Mouse (Mus musculus) neural tube, embryonic 10.5 days (tissue): ENCODE data around the gene Amdhd1.
"Not testable (repeated sequence)": the region's sequence is repeated elsewhere in the genome, so short reads cannot be mapped to it uniquely, and the experiment has no call there.

Experiments
- DNase-seq: peaks from one replicate; pipeline ENCODE4 v3.0.0-alpha.2; 2017; ENCODE audit warnings: low spot score; ENCODE audit errors: extremely low spot score

Gene Amdhd1

DNA sequence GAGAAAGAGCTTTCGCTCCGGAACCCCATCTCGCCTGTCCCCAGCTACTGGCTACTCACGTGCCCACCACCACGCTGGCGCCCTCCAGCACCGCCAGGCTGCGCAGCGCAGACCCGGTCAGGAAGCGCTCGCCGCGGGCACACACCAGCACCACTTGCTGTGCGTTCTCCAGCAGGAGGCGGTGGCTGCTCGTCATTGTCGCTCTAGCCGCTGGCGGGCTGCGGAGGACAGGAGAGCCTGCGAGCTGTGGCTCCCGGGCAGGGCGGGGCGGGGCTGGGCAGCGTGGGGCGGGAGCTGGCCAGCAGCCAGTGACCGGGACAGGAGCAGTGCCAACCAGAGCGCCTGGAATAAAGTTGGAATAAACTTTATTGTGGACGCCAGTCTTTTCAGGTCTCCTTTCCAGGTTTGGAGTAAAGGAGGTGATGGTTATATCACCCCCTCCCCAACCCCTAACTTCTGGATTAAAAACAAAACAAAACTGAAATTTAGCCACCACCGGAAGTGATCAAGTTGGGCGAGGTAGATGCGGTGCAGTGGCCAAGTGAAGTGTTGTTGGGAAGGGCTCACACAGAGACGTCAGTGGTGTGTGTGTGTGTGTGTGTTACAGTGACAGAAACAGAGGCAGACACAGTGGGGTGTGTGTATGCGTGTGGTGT lies at the start of gene Amdhd1:
Amdhd1 (minus strand) TSS at position 259 of the 656 bp plus-strand sequence.
- DNase-seq: peak; percentile 83

GRCm38 (mm10) chr10:93589281-93589848 lies 49.5 kb upstream of the Amdhd1 start, which contains the start of gene Snrpf:
Gene Snrpf, minus strand, starts transcription at chr10:93589706.
- peak; percentile 96 for DNase-seq

GRCm38 (mm10) chr10:93588796-93589195 lies 49.0 kb upstream of the Amdhd1 start:
- no peak for DNase-seq

DNA sequence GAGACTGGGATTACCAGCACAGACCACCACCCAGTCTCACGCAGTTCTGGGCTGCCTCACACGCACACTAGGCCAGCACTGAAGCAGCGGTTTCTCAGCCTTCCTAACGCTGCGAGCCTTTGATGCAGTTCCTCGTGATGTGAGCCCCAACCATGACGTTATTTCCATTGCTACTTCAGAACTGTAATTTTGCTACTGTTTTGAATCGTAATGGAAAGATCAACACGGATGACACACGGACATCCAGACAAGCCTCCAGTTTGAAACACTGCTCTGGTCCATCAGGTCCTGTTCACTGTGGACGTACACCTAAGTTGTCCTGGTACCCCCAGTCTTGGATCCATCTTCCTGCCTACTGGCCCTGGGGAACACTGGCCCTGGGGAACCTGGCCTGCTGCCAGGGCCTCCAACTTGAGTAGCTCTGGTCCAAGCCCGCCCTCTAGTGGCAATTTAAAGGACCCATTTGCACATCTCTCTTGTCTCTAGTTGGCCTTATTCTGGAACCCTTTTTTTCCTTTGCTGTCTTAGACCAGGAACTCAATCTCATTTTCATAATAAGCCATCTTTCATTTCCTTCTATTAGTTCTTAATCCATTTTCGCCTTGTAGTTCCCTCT lies 37.5 kb upstream of the Amdhd1 start:
- peak; percentile 64 for DNase-seq

DNA sequence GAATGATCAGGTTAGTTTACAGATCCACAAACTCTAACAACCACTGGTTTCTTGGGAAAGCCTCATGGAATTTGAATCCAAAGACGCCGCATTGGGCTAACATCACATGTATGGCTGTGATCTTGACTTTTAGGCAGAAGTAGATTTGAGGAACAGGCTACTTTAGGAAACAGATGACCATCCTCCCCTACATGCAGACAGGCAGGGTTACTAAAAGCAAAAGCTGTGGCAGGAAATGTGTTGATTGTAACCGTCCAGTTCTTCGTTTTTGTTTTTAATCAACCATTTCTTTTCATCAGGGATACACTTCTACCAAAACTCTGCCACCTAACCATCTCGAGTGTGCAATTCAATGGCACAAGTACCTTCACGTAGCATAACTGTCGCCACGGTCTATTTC lies 36.1 kb upstream of the Amdhd1 start:
- DNase-seq: no peak

DNA sequence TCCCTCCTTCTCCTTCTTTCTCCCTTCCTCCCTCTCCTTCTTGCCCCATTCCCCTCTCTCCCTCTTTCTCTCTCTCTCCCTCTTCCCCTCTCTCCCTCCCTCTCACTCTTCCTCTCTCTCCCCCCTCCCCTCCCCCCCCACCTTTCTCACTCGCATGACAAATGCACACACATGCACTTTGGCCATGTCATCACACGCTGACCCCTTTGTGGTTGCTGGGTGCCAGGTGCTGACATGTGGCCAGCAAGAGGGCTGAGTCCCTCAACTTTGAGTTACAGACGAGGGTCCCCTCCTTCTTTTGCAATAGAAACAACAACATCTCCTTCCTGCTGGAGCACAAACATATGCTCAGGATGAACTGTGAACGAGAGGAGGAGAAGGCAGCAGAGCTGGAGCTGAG lies 35.1 kb upstream of the Amdhd1 start:
- DNase-seq: no peak

- DNase-seq: no peak
These were observed 32.4 kb upstream of the Amdhd1 start for GRCm38 (mm10) chr10:93572209-93572608.

DNA sequence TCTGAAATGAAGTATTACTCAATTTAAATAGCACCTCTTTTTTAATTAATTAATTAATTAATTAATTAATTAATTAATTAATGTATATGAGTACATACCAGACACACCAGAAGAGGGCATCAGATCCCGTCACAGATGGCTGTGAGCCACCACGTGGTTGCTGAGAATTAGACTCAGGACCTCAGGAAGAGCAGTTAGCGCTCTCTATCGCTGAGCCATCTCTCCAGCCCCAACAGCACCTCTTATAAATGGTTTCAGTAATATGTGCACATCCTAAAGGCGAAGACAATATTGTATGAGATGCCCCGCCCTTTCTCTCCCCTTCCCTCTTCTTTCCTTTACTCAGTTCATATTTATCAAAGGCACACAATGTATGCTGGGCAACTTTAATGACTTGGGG lies 28.8 kb upstream of the Amdhd1 start:
- DNase-seq: no peak

GRCm38 (mm10) chr10:93567841-93568566 lies 28.2 kb upstream of the Amdhd1 start:
- no peak for DNase-seq

DNA sequence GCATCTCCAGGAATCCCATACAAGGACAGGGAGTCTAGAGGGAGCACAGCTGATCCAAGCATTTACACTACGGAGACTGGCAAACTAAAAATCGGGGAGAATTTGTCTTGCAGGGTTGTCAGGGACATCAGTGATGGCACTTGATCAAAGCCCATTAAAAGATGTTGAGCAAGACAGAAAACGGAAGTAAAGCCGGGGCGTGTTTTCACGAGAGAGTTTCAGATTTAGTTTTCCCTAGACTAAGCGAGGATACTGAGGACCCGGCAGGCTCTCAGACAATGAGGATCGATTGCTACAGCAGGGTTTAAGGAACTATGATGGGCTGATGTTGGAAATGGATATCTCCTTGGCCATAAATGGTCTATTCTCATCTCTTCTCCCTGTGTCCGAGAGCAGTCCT lies 27.2 kb upstream of the Amdhd1 start:
- no peak for DNase-seq

- DNase-seq: no peak
These were observed 24.8 kb upstream of the Amdhd1 start for GRCm38 (mm10) chr10:93564518-93565090.

DNA sequence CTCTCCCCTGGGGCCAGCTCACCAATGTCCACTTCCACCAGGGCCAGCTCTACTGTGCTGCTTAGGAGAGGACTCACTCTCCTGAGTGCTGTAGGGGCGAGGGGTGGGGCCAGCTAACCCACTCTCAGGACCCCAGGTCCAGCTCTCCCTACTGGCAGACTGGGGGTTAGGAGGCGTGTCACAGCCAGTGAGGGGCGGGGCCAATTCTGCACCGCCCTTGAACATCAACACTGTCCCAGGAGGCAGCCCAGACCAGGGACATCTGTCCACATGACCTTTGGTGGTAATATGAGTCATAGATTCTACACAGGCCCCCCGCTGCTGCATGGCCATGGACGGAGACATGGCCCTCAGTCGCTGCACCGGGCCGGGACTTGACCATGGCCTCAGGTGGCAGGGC lies 20.0 kb upstream of the Amdhd1 start:
- DNase-seq: no peak

GRCm38 (mm10) chr10:93557971-93558370 lies 18.1 kb upstream of the Amdhd1 start:
- not testable (repeated sequence) for DNase-seq

DNA sequence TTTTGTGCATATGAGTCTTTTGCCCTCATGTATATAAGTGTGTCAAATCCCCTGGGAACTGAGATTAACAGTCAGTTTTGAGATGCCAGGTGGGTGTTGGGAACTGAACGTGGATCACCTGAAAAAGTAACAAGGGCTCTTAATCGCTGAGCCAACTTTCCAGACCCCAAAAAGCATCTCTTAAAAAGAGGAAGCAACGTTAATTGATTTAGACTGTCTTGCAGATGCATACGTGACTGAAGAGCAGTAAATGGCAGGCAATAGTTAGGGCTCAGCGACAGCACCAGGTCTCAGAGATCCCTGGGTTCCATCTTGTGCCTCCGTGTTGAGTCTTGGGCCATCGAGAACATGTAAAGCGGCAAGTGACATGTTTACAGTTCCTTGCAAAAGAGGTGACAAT lies 12.8 kb upstream of the Amdhd1 start:
- DNase-seq: no peak

GRCm38 (mm10) chr10:93549821-93550220 lies 10.0 kb upstream of the Amdhd1 start:
- no peak for DNase-seq

GRCm38 (mm10) chr10:93548991-93549390 lies 9.2 kb upstream of the Amdhd1 start:
- peak; percentile 82 for DNase-seq

GRCm38 (mm10) chr10:93547741-93548270 lies 8.0 kb upstream of the Amdhd1 start:
- DNase-seq: no peak

GRCm38 (mm10) chr10:93544172-93544571 lies 4.3 kb upstream of the Amdhd1 start:
- DNase-seq: no peak

DNA sequence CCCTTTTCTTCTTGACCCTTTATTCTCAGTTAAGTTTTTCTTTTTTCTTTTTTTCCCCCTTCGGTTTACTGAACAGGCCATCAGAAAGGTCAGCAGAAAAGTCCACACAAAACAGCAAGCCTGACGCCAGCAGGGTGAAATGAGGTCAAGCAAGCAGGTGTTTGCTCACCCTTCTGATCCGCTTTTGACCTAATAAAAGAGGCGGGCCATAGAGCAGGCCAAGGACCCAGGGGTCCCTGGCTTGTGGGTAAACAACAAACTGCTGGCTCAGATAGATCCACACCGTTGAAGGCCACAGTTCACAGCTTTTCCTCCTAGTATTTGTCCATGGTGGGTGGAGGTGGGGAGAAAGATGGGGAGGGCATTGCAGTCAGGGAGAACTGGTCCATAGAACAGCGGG lies 3.3 kb upstream of the Amdhd1 start:
- DNase-seq: no peak

DNA sequence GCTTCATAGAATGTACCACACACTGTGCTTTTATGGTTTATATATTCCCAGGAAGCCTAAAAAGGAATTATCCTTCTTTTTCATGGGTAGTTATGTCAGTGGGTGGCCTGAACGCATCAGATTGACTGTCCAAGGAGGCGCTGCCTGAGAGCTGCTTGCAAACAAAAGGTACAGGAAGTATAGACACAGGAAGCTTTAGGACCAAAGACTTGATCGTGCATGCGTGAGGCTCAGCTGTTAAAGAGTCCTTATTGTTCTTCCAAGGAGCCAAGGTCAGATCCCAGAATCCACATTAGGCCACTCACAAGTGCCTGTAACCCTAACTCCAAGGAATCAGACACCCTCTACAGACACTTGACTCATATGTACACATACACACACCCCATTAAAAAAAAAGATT lies 2.5 kb upstream of the Amdhd1 start:
- DNase-seq: no peak

- no peak for DNase-seq
These were observed 1.8 kb upstream of the Amdhd1 start for GRCm38 (mm10) chr10:93541585-93541984.
